Mouse (Mus musculus): ENCODE results near the gene Gm9639.
"Not testable (repeated sequence)": the region's sequence is repeated elsewhere in the genome, so short reads cannot be mapped to it uniquely, and the experiment has no call there.

The Gm9639 gene

DNA sequence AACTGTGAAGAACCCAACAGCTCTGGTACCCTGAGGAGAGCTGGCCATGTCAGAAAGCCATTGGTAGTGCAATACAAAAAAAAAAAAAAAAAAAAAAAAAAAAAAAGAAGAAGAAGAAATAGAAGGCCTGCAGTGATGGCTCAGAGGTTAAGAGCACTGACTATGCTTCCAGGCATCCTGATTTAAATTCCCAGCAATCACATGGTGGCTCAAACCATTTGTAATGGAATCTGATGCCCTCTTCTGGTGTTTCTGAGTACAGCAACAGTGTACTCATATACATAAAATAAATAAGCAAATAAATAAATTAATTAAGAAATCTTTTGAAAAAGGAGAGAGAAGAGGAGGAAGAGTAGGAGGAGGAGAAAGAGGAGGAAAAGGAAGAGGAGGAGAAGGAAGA, 41.4 kb downstream of the Gm9639 start:
- DNase-seq (ENCODE audit: extremely low read depth, low read depth, low spot score), result no peak

DNA sequence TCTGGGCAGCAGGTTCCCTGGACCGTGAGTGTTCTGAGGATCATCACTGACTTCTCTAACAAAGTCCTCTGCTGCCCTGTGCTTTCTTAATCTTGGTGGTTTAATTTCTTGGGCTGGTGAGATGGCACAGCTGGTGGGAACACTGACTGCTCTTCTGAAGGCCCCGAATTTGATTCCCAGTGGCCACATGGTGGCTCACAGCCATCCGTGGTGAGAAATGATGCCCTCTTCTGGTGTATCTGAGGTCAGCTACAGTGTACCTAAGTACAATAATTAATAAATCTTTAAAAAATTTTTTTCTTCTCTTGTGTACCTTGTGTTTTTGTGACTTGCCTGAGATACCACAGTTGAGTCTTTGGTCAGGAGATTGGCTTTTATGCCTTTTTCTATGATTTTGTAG, 42.6 kb downstream of the Gm9639 start:
- DNase-seq (ENCODE audit: extremely low read depth, low read depth, low spot score), result not testable (repeated sequence)

- DNase-seq (ENCODE audit: extremely low read depth, low read depth, low spot score), result not testable (repeated sequence)
Measured at GRCm38 (mm10) chr10:77751254-77751653, 43.6 kb downstream of the Gm9639 start, which contains the start of gene Gm9736. Gene Gm9736 (minus strand): TSS chr10:77751354.

- not testable (repeated sequence) for DNase-seq (ENCODE audit: extremely low read depth, low read depth, low spot score)
Measured at GRCm38 (mm10) chr10:77750686-77751085, 44.2 kb downstream of the Gm9639 start.
